Mouse (Mus musculus): ENCODE measurements at regions not wholly inside any gene's neighbourhood (a gene's known extent, or its start where the extent isn't known, plus 50 kb on each side); places are given as distances from the start of the nearest gene placed in this dataset.

DNA sequence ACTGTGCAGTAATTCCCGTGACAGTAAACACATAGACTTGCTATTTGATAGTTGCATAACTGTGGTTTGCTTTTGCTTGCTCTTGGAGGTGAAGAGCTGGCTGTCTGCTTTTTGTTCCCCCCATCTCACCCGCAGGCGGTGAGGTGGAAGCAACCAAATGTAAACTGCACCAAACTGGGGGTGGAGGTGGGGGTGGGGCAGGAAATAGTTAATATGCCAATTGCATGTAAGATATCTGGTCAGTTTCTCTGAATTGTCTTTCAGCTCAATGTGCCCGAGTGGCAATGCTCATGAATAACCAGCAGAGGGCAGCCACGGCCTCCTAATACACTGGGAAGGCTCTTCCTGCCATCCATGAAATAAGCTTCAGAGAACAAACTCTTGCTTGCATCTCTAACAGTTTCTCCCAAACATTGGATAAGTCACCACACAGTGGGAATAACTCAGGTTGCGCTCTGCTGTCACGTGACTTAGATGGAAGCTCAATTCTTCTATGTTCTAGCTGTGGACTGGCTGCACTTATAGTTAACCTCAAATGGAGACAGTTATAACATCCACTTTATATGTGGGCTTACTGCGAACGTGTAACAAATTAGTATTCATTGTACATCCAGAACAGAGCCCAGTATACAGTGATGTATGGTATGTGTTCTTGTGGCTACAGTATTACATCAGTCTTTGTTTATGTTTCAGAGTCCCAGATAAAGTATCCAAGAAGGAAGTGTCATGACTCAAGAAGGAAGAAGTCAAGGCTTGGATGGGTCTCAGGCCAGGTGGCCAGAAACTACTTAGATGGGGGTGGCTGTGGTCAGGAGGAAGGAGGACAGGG lies 62.0 kb upstream of the Egflam start:
- peak; percentile 61 to 76 for DNase-seq (ENCODE audit: low spot score in 2 of 2)

DNA sequence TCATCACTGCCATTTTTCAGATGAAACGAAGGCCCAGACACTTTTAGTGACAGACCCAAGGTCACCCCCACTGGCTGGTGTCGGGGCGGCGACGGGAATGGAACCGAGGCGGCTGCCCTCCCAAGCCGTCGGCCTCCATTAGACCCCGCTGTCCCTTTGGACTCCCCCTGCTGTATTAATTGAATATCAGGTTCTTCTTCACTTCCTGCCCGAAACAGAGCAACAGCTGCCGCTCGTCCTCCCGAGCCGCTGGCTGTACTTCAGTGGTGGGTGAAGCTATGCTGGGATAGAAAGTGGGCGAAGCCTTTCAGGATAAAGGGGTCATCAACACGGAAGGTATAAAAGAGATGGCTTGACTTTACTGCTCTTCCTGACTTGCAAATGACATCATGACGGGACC lies 64.4 kb upstream of the Egflam start:
- no peak for DNase-seq (ENCODE audit: low spot score in 2 of 2)

DNA sequence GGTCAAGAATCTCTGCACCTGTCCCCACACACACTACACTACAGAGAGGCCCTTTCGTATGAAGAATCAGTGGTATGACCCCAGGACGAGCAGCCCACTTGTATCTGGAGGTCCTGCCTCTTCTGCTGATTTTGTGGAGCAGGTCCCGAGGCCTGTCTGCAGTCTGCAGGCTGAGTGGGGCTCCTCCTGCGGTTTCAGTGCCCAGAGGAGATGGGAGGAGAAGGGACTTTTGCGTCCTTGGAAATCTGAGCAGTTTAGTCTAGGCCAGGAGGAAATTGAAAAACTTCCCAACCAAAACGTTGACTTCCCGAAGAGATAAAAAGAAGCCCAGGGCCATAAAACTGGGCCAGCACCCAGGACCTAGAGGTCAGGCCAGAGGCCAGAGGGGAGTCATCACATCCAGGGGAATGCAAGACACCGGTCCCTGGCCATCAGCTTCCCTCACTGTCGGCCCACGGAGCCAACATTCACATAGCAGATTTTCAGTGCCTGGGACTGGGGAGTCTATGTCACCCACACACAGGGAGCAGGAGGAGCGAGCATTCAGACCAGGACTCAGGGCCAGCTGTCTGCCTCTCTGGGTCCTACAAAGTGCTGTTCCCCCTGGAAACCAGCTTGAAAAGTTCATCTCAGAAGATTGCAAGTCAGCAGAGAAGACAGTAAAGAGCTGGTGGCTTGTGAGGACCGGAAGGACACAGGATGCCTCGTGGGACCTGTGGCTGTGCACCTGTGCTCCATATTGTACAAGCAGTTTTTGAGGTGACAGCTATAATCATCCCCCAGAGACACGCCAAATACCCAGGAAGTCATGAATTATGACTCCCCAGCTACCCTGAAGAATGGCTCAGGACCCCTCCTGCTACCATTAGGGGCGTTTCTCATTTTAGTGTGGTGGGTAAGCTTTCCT lies 65.5 kb upstream of the Egflam start:
- no peak for DNase-seq (ENCODE audit: low spot score in 2 of 2)

DNA sequence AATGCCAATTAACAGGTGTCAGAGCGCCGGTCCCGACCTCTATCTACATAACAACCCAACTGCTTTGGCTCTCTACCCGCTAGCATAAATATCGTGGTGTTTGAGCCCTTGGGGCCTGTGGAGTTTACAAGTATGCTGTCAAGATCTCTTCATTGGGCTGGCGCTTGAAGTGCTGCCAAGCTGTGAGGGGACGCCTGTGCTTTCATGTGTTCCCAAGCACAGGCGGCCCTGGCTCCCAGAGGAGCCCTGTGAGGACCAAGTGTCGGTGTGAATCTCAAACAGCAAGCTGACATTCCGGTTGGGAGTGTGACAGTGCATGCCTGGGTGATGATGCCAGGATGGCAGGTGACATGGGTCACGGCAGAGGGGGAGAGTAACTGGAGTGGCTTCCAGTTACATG lies 82.0 kb upstream of the Egflam start:
- peak in 1 of 2 experiments; percentile 44 for DNase-seq (ENCODE audit: low spot score in 2 of 2)

DNA sequence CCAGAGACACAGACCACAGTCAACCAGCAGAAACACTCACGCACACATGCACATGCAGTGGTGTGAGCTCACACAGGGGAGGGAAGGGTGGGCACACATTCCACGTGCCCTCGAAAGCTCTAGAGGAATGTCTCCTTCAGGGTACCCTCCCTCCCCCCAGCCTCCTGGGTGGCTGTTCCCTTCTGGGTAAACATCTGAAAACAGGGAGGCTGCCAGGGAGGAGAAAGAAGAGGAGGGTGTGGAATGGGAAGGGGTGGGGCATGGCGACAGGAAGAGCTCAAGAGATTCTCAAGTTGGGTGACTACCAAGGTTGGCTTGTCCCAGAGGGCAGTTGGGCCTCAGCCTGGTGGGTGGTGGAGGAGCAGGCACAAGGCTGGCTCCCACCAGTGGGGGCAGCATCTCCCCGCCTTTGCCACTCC lies 82.6 kb upstream of the Egflam start:
- no peak for DNase-seq (ENCODE audit: low spot score in 2 of 2)

DNA sequence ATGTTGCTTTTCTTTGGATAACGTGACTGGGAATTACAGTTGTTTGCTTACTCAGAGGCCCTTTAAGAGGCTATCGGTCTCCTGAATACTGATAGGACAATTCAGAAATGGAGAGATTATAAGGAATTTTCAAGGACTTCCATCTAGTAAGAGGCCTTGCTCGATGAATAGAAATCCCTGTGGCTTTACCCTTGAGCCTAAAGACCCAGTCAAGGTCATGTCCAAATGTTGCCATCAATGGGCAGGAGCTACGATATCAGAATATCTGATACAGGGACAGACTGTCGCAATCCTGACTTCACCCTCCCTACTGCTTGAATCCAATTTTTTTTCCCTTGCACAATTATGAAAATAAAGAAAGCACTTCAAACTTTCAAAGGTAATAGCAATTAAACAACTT lies 85.5 kb upstream of the Egflam start:
- DNase-seq (ENCODE audit: low spot score in 2 of 2) = no peak

DNA sequence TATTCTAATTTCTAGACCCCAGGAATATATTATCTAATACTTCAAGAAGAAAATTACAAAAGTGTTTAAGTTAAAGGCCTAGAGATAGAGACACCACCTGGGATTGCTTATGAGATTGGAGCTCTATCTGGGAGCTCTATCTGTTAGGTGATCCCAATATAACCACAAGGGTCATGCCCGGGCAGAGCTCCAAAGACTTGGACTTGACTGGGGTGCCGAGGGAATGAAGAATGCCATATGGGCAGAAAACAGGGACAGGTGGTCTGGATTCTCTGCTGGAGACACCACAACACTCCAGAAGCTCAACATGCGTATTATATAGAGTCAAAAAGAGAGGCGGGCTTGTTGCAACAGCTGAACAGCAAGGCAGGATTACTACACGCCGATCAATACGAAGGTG lies 92.9 kb upstream of the Egflam start:
- no peak for DNase-seq (ENCODE audit: low spot score in 2 of 2)

DNA sequence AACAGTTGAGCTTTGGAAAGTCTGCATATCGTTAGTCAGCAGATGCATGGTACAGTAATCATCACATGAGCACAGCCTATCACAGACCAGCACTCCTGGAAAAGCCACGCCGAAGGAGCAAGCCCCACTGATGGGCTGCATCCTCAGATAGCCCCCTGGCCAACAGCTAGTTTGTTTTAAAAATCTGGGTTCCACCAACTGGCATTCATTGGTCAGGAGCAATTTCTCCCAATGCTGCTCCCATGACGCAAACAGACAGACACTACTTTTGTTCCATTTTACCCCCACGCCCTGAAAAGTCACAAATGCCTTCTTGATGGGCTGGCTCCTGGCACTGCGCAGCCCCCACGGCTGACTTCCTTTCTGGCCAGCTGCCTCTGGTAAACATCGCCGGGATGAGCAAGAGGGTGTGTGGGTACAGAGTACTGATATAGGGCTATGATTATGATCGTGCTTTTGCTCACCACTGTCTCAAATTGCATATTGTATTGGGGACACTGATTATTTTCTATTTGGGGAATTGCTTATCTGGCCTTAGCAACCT lies 95.0 kb upstream of the Egflam start:
- no peak for DNase-seq (ENCODE audit: low spot score in 2 of 2)

DNA sequence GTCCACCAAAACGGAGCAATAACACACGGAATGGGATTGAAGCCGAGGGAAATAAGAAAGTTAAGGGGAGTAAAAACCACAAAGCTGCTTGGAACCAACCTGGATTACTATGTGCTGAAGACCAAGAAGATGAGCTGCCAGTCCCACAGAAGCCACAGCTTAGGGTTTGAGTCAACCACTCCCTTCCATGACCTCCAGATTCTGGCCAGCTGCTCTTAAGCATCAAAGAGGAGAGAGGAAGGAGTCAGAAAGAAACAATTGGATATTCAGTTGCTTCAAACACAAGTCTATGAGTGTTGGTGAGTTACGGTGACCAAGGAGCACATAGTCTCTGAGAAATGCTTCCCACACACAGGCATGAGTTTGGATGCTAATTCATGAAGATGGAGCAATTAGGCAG lies 99.7 kb upstream of the Egflam start:
- no peak for DNase-seq (ENCODE audit: low spot score in 2 of 2)

DNA sequence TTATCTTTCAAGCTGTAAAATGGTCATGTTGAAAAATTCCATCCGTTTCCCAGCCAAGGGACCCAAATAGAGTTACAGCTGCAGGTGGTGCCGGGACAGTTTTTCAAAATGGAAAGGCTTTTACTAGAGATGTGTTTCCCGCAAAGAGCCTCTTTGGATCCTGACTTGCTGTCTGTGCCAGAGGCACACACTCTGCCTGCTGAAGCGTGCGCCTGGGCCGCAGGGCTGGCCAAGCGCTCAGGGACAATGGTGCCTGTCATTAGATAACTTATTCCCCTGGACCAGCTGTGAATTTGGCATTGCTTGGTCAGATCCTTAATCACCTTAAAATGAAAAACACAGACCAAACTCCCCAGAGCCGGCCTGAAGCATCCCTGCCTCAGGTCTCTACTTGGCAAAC lies 110.3 kb upstream of the Egflam start:
- peak in 1 of 2 experiments; percentile 19 for DNase-seq (ENCODE audit: low spot score in 2 of 2)

DNA sequence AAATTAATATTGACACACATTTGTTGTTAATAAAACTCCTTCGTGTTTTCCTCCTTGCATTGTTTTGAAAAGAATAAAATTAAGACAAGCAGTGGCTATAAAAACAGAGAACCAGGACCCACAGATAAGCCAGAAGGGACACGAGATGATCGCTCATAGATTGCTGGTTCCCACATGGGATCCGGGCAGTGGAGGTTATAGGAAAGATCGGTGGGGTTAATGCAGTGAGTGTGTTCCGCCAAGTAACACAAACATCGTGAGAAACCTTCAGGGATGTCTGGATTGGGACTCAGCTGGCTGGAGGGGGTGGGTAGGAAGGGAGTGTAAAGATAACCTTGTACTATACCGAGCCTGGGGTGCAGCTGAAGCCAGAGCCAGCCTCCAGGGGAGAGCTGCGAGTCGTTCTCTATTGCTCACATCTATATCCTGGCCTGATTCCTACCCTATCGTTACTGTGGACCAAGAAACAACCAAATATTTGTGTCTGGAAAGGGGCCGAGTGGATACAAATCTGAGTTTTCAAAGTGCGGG lies 116.6 kb upstream of the Egflam start:
- DNase-seq (ENCODE audit: low spot score in 2 of 2) = no peak

DNA sequence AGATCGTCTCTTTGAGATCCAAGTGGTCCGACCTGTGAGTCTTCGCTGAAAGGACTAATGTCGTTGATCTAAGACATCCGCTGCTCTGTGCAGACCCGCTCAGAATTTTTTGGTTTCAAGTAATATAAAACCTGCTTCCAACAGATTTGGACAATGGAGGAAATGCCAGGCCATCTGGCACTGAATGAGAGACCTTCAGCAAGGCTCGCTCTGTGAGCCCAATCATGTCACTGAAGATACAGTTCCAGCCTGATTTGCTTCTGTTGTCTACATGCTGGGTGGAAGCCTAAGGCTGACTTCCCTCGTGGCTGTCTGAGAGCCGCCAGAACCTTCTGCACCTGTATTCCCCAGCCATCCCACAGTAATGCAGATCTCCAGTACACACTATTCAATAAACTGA lies 123.4 kb upstream of the Egflam start:
- DNase-seq (ENCODE audit: low spot score in 2 of 2) = no peak

DNA sequence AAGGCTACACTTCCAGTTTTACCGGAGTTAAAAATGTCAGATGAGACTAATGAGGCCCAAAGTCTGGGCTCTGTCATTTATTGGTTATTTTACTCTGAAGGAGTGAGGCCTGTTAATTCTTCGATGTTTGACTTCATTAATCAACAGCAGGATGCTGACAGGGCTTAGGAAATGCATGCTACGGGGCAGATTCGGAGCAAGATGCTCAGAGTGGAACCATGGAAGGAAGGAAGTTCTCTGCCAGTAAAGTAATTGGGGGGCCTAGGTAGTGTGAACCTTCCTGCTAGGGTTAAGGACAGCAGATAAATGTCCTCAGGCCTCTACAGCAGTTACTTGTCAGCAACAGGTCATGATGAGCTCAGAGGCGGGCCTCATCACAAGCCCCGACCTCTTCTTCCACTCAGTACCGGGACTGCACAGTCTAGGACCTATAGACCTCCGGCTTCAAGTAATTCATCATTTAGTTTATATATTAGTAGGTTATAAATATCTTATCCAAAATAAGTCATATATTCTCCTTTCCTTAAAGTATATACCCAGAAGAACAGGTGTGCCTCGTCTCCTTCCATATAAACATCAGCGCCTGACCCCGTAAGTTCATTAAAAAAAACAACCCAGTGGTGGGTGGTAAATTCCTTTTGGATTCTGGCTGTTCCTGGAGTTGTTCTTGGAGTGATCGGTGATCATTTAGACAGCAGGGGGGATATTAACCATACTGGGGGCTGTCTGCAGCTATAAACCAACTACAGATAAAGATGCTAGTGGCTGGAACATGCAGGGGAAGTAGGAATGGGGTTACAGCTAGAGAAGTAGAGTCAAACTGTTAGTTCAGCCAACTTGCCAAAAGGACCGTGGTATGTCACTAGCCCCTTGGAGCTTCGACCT lies 124.9 kb upstream of the Egflam start:
- DNase-seq (ENCODE audit: low spot score in 2 of 2) = no peak

DNA sequence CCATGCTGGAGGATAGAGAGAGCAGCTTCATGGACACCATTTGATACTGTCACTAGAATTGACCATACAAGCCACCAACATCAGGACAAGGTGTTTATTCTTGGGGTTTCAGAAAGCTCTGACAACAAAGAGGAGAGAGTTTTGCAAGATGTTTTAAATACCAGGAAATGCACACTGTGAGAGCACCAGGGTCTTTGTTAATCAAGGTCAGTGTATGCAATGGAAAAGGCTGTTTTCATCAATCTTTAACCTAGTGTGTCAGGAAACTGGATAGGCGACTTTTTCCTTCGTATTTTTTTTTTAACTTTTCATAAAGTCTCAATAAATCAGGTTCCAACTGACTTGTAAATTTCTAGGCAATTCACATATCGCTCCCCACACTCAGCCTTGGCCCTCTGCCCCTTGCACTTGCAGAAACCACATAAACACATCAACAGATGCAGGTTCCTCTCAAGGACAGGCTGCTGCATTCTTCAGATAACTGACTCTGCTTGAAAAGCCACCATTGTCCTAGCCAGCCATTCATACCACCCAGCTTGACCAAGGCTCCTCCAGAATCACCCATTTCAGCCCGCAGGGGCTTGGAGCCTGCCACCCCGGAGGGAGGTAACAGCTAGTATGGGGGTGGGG lies 132.9 kb upstream of the Egflam start:
- DNase-seq (ENCODE audit: low spot score in 2 of 2) = no peak

DNA sequence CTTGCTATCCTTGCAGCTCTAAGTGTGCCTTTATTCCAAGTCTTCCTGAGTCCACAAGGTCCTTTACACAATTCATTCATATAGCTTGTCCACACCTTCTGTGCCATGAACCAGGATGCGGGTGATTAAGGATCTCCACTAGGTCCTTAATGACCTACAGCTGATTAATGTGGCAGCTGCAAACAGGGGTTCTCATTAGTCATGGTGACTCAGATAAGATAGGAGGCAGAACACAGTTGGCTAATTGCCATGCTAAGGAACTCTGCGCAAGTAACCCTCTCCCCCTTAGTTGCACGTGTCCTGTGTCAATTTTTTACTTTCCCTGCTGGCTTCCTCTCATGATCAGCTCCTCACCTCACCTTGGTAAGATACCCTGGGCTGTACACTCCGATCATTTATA lies 139.7 kb upstream of the Egflam start:
- no peak for DNase-seq (ENCODE audit: low spot score in 2 of 2)

DNA sequence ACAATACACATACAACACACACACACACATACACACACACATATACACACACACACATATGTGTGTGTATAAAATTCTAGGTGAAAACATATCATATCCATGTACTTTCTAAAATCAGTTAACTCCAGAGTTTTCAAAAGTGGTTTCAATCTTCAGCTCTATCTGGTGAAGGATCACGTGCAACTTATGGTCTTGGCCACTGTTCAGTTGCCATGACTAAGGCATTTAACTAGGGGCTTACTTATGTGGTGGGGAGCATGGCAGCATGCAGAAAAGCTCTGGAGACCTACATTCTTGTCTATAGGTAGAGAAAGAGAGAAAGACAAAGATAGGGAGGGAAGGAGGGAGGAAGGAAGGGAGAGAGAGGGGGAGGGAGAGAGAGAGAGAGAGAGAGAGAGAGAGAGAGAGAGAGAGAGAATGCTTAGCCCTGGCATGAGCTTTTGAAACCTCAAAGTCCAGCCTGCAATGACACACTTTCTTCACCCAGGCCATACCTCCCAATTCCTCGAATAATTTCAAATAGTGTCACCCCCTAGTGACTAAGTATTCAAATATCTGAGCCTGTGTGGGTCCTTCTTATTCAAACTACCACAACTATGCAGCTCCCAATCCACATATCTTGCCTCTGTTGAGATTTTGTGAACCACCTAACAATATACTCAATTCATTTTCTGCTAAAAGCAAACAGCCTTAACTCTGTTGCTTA lies 155.1 kb upstream of the Egflam start:
- no peak for DNase-seq (ENCODE audit: low spot score in 2 of 2)

DNA sequence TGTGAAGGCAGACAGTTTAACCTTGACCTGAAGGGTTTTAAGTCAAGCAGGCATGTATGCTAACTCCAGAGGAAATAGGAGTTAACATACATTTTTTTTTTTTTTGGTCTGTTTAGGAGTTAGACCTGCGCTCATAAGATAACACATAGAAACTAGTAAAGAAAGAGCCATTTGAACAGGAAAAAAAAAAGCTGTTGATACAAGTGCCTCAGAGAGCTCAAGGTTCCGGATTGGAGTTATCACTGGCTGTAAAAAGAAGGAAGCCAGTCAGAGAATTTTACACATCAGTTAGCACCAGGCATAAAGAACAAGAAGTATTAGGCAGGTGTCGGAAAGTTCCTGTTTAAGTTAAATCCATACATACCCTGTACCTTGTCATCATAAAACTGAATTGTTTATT lies 156.2 kb upstream of the Egflam start:
- no peak for DNase-seq (ENCODE audit: low spot score in 2 of 2)

DNA sequence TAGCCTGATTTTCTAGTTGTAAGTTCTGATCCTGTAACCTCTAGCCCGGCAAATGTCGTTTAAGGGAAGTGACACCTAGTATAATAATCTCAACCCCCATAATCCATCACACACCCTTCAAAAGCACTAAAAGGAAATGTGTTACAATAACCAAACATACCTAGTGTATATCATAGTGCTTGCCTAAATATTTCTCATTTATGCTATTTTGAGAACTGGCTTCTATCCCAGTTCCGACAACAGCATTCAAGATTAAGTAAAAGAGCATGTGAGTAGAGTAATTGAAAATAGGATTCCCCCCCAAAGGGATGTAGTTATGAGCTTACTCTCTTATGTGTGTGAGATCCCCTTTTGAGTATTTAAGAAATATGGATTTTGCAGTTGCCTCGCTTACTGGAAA lies 165.1 kb upstream of the Egflam start:
- no peak for DNase-seq (ENCODE audit: low spot score in 2 of 2)

DNA sequence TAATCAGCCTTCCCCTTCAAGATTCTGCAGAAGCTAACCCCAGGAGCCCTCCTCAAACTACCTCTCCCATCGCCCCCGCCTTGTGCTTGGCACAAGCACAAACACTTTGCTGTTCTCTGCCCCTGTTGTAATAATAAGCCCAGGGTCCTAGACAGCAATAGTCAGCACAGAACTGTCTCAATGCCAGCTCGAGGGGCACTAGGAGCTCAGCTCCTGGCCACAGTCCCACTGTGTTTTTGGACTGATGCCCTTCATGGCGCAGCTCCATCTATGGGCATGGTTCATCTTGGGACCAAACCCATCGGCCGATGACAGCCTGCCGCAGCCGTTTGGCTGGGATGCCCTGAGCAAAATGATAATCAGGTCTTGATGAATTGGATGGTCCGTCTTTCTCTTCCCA lies 165.5 kb upstream of the Egflam start:
- peak; percentile 87 to 98 for DNase-seq (ENCODE audit: low spot score in 2 of 2)

DNA sequence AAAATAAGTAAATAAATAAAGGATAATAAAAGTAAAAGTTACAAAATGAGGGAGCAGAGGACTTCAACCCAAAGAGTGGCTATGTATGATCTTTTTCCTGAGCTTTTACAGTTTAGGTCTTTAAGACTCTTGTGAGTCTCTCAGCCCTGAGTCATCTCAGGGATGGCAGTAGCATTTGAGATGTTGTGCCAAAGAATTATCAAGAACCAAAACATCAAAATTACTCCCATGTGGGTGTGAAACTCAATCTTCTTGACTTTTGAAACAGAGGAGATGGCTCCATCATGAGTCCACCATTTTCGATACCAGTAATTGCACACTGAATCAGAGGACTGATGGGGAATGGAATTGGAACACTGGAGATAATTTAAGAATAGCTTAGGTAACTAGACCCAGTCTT lies 174.0 kb upstream of the Egflam start:
- DNase-seq (ENCODE audit: low spot score in 2 of 2) = no peak
